Mouse (Mus musculus) cerebellum, adult 8-10 months (tissue): Measurements from ENCODE around the gene Plekho1.

Source experiments
- DNase-seq: peaks from one replicate; pipeline ENCODE4 v3.0.0; 2022

Plekho1 gene

DNA sequence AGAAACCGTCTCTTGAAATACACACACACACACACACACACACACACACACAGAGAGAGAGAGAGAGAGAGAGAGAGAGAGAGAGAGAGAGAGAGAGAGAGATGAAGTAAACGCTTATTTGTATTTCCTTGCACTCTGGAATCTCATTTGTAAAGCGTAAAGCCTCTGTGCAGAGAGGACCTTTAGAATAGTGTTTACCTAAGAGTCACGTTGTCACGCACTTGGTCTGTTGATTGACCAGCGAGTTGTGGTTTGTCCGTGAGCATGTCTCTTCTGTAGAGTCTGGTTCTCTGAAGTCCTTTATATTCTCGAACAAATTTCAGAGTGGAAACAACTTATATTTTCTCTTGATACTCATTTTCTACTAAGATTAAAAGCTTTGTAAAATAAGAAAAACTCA is 51.1 kb downstream of the Plekho1 start:
- no peak for DNase-seq

GRCm38 (mm10) chr3:95943226-95943625 is 52.6 kb downstream of the Plekho1 start:
- DNase-seq, result no peak

DNA sequence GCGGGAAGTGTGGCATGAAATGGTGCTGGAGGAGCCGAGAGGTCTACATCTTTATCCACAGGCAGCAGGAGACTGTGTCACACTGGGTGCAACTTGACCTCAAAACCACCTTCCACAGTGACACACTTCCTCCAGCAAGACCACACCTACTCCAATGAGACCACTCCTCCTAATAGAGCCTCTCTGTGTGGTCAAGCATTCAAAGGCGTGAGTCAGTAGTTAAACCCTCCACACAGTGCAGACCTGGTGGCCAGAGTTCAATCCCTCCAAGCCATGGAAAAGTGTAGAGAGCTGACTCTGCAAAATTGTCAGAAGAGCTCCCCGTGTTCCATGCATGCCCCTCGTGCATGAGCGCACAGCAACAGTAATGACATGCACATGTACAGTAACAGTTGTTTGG is 53.1 kb downstream of the Plekho1 start:
- no peak for DNase-seq

DNA sequence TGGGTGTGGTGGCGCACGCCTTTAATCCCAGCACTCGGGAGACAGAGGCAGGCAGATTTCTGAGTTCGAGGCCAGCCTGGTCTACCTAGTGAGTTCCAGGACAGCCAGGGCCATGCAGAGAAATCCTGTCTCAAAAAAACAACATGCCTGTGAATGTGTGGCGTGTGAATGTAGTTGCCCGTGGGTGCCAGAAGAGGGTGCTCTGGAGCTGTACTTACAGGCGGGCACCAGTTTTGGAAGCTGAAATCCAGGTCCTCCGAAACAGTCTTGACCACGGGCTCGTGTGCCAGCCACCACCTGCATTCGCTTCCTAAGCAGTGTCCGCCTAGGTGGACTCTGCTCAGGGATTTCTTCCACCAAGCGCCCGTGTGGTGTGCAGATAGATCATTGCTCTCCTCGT is 57.0 kb downstream of the Plekho1 start:
- no peak for DNase-seq
